Mouse (Mus musculus): ENCODE measurements around the gene Rragd. TPM values are rescaled to one million over a fixed set of nuclear protein-coding genes. Genes with fewer than 3 reads are reported as not detected.

Rragd gene
- polyA plus RNA-seq, 1 experiment = 45.4 TPM

GRCm38 (mm10) chr4:33068894-33069293, 86.1 kb downstream of the Rragd start:
- Histone ChIP-seq H3K27me3 (ENCODE audit: control insufficient read depth, insufficient read depth, low read length) (no peaks in the 10 kb centered on the region), H3K27ac (ENCODE audit: insufficient read depth, low read length) (peak overlapping the region; percentile 82), H3K4me1 (ENCODE audit: control insufficient read depth, insufficient read depth, low read length) (peaks cover 22% of the 10 kb centered on the region), H3K4me3 (replicated peaks; ENCODE audit: insufficient read depth, low read depth, low read length) (no peak overlapping the region)
- WGBS = 5% methylated on average over 6 of the region's 6 CpGs
- peak; percentile 95 to 98 for DNase-seq
- TF ChIP-seq CTCF (IDR thresholded peaks at IDR 0.05; ENCODE audit: borderline replicate concordance, insufficient read depth, low read depth, low read length) = no peak
- peak; percentile 37; the same call in 1 of the 2 replicates for TF ChIP-seq POLR2A (IDR thresholded peaks at IDR 0.05; ENCODE audit: borderline replicate concordance, insufficient read depth, low read length)

- no peaks in the 10 kb centered on the region for H3K27me3 ChIP-seq (ENCODE audit: control insufficient read depth, insufficient read depth, low read length)
- no peak overlapping the region for H3K4me3 ChIP-seq (replicated peaks; ENCODE audit: insufficient read depth, low read depth, low read length)
- no peak for TF ChIP-seq POLR2A (IDR thresholded peaks at IDR 0.05; ENCODE audit: borderline replicate concordance, insufficient read depth, low read length)
- no peak for TF ChIP-seq CTCF (IDR thresholded peaks at IDR 0.05; ENCODE audit: borderline replicate concordance, insufficient read depth, low read depth, low read length)
- H3K27ac ChIP-seq (ENCODE audit: insufficient read depth, low read length) = no peak overlapping the region
- peaks cover 22% of the 10 kb centered on the region for H3K4me1 ChIP-seq (ENCODE audit: control insufficient read depth, insufficient read depth, low read length)
- WGBS = 86% methylated on average over 6 of the region's 6 CpGs
- DNase-seq = no peak
These were observed 87.5 kb downstream of the Rragd start for GRCm38 (mm10) chr4:33070326-33070725.

- WGBS = 91% methylated on average over 6 of the region's 6 CpGs
These were observed 88.5 kb downstream of the Rragd start for GRCm38 (mm10) chr4:33071337-33071736.

More at GRCm38 (mm10) chr4:33071337-33071736, 88.5 kb downstream of the Rragd start:
- DNase-seq = peak in 1 of 2 experiments; percentile 21
- Histone ChIP-seq H3K4me1 (ENCODE audit: control insufficient read depth, insufficient read depth, low read length) (peaks cover 22% of the 10 kb centered on the region), H3K27me3 (ENCODE audit: control insufficient read depth, insufficient read depth, low read length) (no peaks in the 10 kb centered on the region), H3K27ac (ENCODE audit: insufficient read depth, low read length) (no peak overlapping the region), H3K4me3 (replicated peaks; ENCODE audit: insufficient read depth, low read depth, low read length) (no peak overlapping the region)
- TF ChIP-seq POLR2A (IDR thresholded peaks at IDR 0.05; ENCODE audit: borderline replicate concordance, insufficient read depth, low read length) (no peak), CTCF (IDR thresholded peaks at IDR 0.05; ENCODE audit: borderline replicate concordance, insufficient read depth, low read depth, low read length) (no peak)

Other genes with a start within 250 kb of the Rragd start
- 41.6 and 49.6 TPM in 2 replicates for gene Lyrm2, start 182.8 kb upstream of the Rragd start, polyA plus RNA-seq (2012; rRNA removed)
- 7.7 and 9.4 TPM in 2 replicates for gene Ankrd6, start 32.2 kb upstream of the Rragd start, polyA plus RNA-seq (2012; rRNA removed)
- gene Ube2j1, start 48.4 kb downstream of the Rragd start, polyA plus RNA-seq (2012; rRNA removed) = 78.9 and 80.8 TPM in 2 replicates
- 1.6 and 2.0 TPM in 2 replicates for gene Gabrr2, start 80.0 kb downstream of the Rragd start, polyA plus RNA-seq (2012; rRNA removed)
- gene Gabrr1, start 149.5 kb downstream of the Rragd start, polyA plus RNA-seq (2012; rRNA removed) = 0.30 and 0.34 TPM in 2 replicates
- gene Pm20d2, start 206.7 kb downstream of the Rragd start, polyA plus RNA-seq (2012; rRNA removed) = 4.5 and 6.7 TPM in 2 replicates
- gene Srsf12, start 226.0 kb downstream of the Rragd start, polyA plus RNA-seq (2012; rRNA removed) = 16.1 and 16.5 TPM in 2 replicates